Mouse (Mus musculus): ENCODE measurements around the gene Dctn5.

DNA sequence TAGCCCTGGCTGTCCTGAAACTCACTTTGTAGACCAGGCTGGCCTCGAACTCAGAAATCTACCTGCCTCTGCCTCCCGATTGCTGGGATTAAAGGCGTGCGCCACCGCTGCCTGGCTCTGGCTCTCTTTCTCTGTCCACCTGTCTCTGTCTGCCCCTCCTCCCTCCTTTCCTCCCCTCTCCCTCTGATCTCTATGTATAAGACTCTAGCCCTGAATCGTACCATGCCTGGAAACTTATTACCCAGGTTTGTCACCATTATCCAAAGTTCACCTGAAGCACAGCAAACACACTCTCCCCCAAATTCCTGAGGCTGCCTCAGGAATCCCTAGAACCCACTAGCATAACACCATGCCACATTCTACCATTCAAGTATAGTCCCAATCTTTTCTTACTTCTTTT, 24.6 kb upstream of the Dctn5 start:
- TF ChIP-seq CTCF (IDR thresholded peaks at IDR 0.05; ENCODE audit: low read depth) (no peak), EP300 (IDR thresholded peaks at IDR 0.05; ENCODE audit: low read depth) (no peak)

Measured in liver, postnatal 0 days (tissue).